Mouse (Mus musculus): Measurements from ENCODE around the gene Dhdh. TPM values are rescaled to one million over a fixed set of nuclear protein-coding genes. Genes with fewer than 3 reads are reported as not detected.
A peak's percentile ranks its signal among the peaks of the same experiment; 100 is the strongest.
"Not testable (repeated sequence)": the region's sequence is repeated elsewhere in the genome, so short reads cannot be mapped to it uniquely, and the experiment has no call there.

Gene Dhdh
- total RNA-seq (2014; rRNA removed) (73.7 and 79.3 TPM in 2 replicates), polyA plus RNA-seq (2012; rRNA removed) (37.2 and 37.7 TPM in 2 replicates)

DNA sequence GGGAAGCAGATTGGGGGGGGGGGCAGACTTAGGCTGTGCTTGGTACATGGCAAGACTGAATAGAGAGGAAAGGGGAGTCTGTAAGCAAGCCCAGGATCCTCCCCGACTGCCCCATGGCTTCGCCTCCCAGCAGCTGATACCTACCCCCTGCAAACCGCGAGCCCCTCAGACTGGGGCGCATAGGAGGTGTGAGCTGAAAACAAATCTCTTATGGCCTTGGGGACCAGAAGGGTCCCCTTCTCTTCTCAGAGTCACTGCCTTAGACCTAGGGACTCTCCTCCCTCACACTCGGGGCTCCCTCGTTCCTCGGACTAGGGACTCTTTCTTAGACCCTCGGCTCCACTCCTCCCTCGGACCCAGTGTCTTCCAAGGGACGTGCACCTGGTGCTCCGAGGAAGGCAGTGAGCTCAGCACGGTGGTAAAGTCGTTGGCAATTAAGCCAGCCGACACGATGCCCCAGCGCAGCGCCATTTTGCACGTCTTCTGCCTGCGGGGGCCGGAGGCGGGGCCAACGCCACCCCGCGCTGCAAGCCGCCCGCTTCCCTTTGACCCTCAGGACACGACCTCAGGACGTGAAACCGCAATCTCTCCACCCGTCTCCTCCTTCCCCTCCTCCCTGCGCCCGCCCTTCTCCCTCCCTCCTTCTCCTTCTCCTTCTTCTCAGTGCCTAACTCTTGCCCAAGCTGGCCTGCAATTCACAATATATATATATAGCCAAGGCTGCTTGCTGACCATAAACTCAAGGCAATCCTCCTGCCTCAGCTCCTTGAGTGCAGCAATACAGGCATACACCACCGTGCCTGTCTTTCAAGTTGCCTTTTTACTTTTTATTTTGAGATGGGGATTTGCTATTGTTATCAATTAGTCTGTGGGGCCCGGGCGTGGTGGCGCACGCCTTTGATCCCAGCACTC is at the start of gene Dhdh:
Gene Dhdh (minus strand): TSS at position 513 of the 912 bp plus-strand sequence.
- 9% methylated on average over 38 of the region's 38 CpGs for WGBS
- Histone ChIP-seq H3K4me3 (ENCODE audit: insufficient read depth, low read depth, low read length) (peak within 1 kb of the TSS; percentile 76), H3K79me2 (ENCODE audit: control insufficient read depth, insufficient read depth, low read length) (peaks cover 9% of the 10 kb centered on the region; the same call in 1 of the 2 replicates), H3K36me3 (ENCODE audit: control insufficient read depth, insufficient read depth, low read length) (peaks cover 6% of the 10 kb centered on the region; the same call in 1 of the 2 replicates), H3K27ac (replicated peaks; ENCODE audit: insufficient read depth, low read depth, low read length) (peak within 1 kb of the TSS; percentile 94), H3K27me3 (ENCODE audit: control insufficient read depth, insufficient read depth, low read length) (no peaks in the 10 kb centered on the region), H3K9ac (ENCODE audit: low read depth, low read length) (peak within 1 kb of the TSS; percentile 87), H3K4me1 (ENCODE audit: control insufficient read depth, insufficient read depth, low read length) (peaks cover 46% of the 10 kb centered on the region)
- TF ChIP-seq POLR2A (IDR thresholded peaks at IDR 0.05; ENCODE audit: extremely low read depth, insufficient read depth, low read length) (peak; percentile 91), CTCF (IDR thresholded peaks at IDR 0.05; ENCODE audit: low read depth, low read length) (no peak)
- peak; percentile 81 for DNase-seq (ENCODE audit: extremely low read depth, low read depth, low spot score)

DNA sequence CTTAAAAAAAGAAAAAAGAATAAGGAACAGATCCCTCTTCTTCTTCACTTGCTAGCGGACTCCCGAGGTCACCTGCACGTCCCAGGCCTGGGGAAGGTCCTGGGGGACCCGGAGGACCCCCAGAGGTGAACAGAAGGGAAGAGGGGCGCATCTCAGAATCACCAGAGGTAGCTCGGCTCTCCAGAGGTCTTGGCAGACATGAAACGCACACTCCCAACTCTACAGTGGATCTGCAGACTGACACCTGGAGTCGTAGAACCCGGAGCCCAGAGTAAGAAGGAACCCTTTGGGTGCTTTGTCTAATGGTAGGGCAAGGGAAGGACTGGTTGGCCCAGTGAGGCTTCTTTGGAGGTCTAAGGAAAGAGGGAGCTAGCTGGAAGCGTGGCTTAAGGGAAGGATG is 49.0 kb upstream of the Dhdh start:
- H3K79me2 ChIP-seq (ENCODE audit: control insufficient read depth, insufficient read depth, low read length): no peaks in the 10 kb centered on the region
- WGBS: 93% methylated on average over 10 of the region's 10 CpGs
- peak overlapping the region; percentile 58; the same call in 1 of the 2 replicates for H3K4me3 ChIP-seq (ENCODE audit: insufficient read depth, low read depth, low read length)
- H3K27me3 ChIP-seq (ENCODE audit: control insufficient read depth, insufficient read depth, low read length): no peaks in the 10 kb centered on the region
- H3K4me1 ChIP-seq (ENCODE audit: control insufficient read depth, insufficient read depth, low read length): peaks cover 14% of the 10 kb centered on the region
- no peak overlapping the region for H3K9ac ChIP-seq (ENCODE audit: low read depth, low read length)
- no peaks in the 10 kb centered on the region for H3K36me3 ChIP-seq (ENCODE audit: control insufficient read depth, insufficient read depth, low read length)
- H3K27ac ChIP-seq (replicated peaks; ENCODE audit: insufficient read depth, low read depth, low read length): no peak overlapping the region; the same call in 1 of the 2 replicates
- DNase-seq (ENCODE audit: extremely low read depth, low read depth, low spot score): no peak
- TF ChIP-seq POLR2A (IDR thresholded peaks at IDR 0.05; ENCODE audit: extremely low read depth, insufficient read depth, low read length) (no peak), CTCF (IDR thresholded peaks at IDR 0.05; ENCODE audit: low read depth, low read length) (no peak)

DNA sequence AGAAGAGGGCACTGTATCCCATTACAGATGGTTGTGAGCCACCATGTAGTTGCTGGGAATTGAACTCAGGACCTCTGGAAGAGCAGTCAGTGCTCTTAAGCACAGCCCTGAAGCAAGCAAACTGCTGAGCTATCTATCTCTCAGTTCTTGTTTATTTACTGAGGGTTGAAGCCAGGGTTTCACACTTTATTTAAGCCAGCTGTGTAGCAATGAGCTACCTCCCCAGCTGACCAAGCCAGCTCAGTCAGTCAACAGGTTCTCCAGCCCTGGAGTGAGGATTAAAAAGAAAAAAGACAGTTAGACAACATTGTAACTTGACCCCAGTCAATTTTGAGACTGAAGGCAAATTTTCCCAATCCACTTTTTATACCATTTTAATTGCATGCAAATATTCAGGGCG is 47.1 kb upstream of the Dhdh start:
- Histone ChIP-seq H3K27ac (replicated peaks; ENCODE audit: insufficient read depth, low read depth, low read length) (no peak overlapping the region), H3K9ac (ENCODE audit: low read depth, low read length) (no peak overlapping the region), H3K4me3 (ENCODE audit: insufficient read depth, low read depth, low read length) (no peak overlapping the region), H3K27me3 (ENCODE audit: control insufficient read depth, insufficient read depth, low read length) (no peaks in the 10 kb centered on the region), H3K4me1 (ENCODE audit: control insufficient read depth, insufficient read depth, low read length) (peaks cover 14% of the 10 kb centered on the region), H3K79me2 (ENCODE audit: control insufficient read depth, insufficient read depth, low read length) (no peaks in the 10 kb centered on the region), H3K36me3 (ENCODE audit: control insufficient read depth, insufficient read depth, low read length) (no peaks in the 10 kb centered on the region)
- WGBS: 65% methylated on average over 1 of the region's 1 CpGs
- TF ChIP-seq POLR2A (IDR thresholded peaks at IDR 0.05; ENCODE audit: extremely low read depth, insufficient read depth, low read length) (no peak), CTCF (IDR thresholded peaks at IDR 0.05; ENCODE audit: low read depth, low read length) (no peak)
- DNase-seq (ENCODE audit: extremely low read depth, low read depth, low spot score): peak; percentile 87

DNA sequence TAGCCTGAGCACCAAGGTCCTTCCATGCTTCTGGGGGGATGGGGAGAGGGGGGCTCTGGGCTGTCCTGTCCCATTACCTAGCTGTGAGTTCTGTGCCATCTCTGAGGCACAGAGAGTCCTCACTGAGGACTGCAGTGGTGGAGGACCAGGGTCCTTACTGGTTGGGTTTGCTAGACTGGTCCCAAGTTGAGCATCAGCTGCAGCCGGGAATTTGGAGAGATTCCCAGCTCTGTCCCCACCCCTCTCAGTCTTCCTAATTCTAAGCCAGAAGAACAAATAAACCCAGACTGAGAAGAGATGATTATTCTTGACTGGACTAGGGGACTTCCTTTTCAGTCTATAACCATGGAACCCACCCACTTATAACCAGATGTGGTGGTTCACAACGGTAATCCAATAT is 42.0 kb upstream of the Dhdh start:
- WGBS: 26% methylated on average over 2 of the region's 2 CpGs
- H3K9ac ChIP-seq (ENCODE audit: low read depth, low read length): no peak overlapping the region
- TF ChIP-seq CTCF (IDR thresholded peaks at IDR 0.05; ENCODE audit: low read depth, low read length) (no peak), POLR2A (IDR thresholded peaks at IDR 0.05; ENCODE audit: extremely low read depth, insufficient read depth, low read length) (no peak)

DNA sequence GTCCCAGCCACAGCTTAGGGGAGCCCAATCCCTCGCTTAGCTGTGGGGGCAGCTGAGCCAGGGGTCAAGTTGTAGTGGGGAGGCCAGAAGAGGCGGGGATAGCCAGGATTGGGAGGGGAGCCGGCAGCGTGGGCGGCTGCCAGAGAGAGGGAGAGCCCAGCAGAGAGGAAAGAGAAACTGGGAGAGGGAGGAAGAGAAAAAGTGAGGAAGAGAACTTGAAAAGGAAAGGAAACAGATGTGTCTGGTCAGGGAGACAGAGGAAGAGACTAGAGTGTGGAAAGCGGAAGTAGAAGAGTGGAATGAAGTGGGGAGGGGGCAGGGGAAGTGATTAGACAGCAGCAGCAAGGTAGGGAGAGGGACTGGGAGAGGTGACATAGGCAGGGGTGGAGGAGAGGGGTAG is 40.9 kb upstream of the Dhdh start:
- Histone ChIP-seq H3K4me3 (ENCODE audit: insufficient read depth, low read depth, low read length) (no peak overlapping the region), H3K79me2 (ENCODE audit: control insufficient read depth, insufficient read depth, low read length) (peaks cover 8% of the 10 kb centered on the region), H3K27me3 (ENCODE audit: control insufficient read depth, insufficient read depth, low read length) (no peaks in the 10 kb centered on the region), H3K9ac (ENCODE audit: low read depth, low read length) (no peak overlapping the region), H3K27ac (replicated peaks; ENCODE audit: insufficient read depth, low read depth, low read length) (no peak overlapping the region), H3K4me1 (ENCODE audit: control insufficient read depth, insufficient read depth, low read length) (peaks cover 6% of the 10 kb centered on the region), H3K36me3 (ENCODE audit: control insufficient read depth, insufficient read depth, low read length) (no peaks in the 10 kb centered on the region)
- TF ChIP-seq CTCF (IDR thresholded peaks at IDR 0.05; ENCODE audit: low read depth, low read length): no peak
- no peak for TF ChIP-seq POLR2A (IDR thresholded peaks at IDR 0.05; ENCODE audit: extremely low read depth, insufficient read depth, low read length)
- DNase-seq (ENCODE audit: extremely low read depth, low read depth, low spot score): no peak
- WGBS: 26% methylated on average over 6 of the region's 6 CpGs

More for the DNA sequence above, 42.0 kb upstream of the Dhdh start:
- H3K27ac ChIP-seq (replicated peaks; ENCODE audit: insufficient read depth, low read depth, low read length): no peak overlapping the region
- H3K4me1 ChIP-seq (ENCODE audit: control insufficient read depth, insufficient read depth, low read length): no peaks in the 10 kb centered on the region; the same call in 1 of the 2 replicates
- H3K4me3 ChIP-seq (ENCODE audit: insufficient read depth, low read depth, low read length): no peak overlapping the region
- no peaks in the 10 kb centered on the region for H3K27me3 ChIP-seq (ENCODE audit: control insufficient read depth, insufficient read depth, low read length)
- no peaks in the 10 kb centered on the region; the same call in 1 of the 2 replicates for H3K79me2 ChIP-seq (ENCODE audit: control insufficient read depth, insufficient read depth, low read length)
- no peaks in the 10 kb centered on the region for H3K36me3 ChIP-seq (ENCODE audit: control insufficient read depth, insufficient read depth, low read length)
- no peak for DNase-seq (ENCODE audit: extremely low read depth, low read depth, low spot score)

DNA sequence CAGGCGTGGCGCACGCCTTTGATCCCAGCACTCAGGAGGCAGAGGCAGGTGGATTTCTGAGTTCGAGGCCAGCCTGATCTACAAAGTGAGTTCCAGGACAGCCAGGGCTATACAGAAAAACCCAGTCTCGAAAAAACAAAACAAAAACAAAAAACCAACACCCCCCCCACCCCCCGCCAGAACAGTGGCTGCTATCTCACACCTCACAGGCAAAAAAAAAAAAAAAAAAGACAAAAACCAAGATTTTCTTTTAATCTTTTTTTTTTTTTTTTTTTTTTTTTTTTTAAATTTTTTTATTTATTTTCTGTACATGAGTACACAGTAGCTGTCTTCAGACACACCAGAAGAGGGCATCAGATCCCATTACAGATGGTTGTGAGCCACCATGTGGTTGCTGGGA is 38.6 kb upstream of the Dhdh start:
- H3K36me3 ChIP-seq (ENCODE audit: control insufficient read depth, insufficient read depth, low read length); H3K4me1 ChIP-seq (ENCODE audit: control insufficient read depth, insufficient read depth, low read length); H3K79me2 ChIP-seq (ENCODE audit: control insufficient read depth, insufficient read depth, low read length); H3K27ac ChIP-seq (replicated peaks; ENCODE audit: insufficient read depth, low read depth, low read length); H3K9ac ChIP-seq (ENCODE audit: low read depth, low read length); DNase-seq (ENCODE audit: extremely low read depth, low read depth, low spot score); H3K4me3 ChIP-seq (ENCODE audit: insufficient read depth, low read depth, low read length); H3K27me3 ChIP-seq (ENCODE audit: control insufficient read depth, insufficient read depth, low read length): not testable (repeated sequence)
- 91% methylated on average over 6 of the region's 6 CpGs for WGBS

Data from liver, adult 2 months (tissue).